Mouse (Mus musculus): Measurements from ENCODE around the gene Nae1. TPM values are rescaled to one million over a fixed set of nuclear protein-coding genes. Genes with fewer than 3 reads are reported as not detected.

Nae1 gene
- polyA plus RNA-seq, 1 experiment from 2014 or later, result 70.6 TPM

DNA sequence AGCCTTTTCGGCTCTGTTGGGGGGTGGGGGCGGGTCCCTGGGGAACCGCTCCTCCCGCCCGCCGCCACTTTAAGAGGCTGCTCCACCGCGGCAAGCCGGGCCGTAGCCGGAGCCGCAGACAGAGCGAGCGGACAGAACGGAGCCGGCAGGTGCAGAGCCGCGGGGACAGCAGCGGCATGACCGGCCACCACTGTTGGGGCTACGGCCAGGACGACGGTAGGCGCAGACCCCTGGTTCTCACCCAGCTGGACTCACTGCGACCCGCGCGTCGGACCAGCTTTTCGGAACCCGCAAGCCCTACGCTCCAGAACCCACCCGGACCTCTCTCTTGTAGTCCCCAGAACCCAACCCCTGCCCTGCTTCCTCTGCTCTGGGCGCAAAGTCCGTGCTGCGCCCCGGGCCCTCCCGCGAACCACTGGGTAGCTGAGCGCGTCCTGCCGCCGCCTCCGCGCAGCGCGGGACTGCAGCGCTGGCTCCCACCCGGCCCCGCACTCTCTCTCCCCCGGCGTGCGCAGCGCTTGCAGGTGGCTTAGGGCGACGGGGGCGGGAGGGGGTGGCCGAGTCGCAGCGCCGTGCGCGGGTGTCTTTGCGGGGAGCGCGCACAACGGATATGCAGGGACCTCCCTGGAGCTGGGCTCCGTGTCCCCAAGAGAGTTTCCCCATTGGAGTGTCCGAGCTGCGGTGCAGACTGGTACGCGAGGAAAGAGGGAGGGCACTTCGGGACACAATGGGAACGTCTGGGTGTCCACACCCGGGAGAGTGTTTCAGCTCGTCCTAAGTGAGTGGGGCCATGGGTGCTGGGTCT, 6.5 kb upstream of the Nae1 start:
- Histone ChIP-seq H3K36me3 (ENCODE audit: inconsistent target) (no peaks in the 10 kb centered on the region), H3K4me3 (ENCODE audit: inconsistent target) (no peak overlapping the region), H3K79me2 (ENCODE audit: inconsistent target) (no peaks in the 10 kb centered on the region), H3K27ac (no peak overlapping the region)
- WGBS (ENCODE audit: missing documents), result 3% methylated on average over 76 of the region's 76 CpGs

DNA sequence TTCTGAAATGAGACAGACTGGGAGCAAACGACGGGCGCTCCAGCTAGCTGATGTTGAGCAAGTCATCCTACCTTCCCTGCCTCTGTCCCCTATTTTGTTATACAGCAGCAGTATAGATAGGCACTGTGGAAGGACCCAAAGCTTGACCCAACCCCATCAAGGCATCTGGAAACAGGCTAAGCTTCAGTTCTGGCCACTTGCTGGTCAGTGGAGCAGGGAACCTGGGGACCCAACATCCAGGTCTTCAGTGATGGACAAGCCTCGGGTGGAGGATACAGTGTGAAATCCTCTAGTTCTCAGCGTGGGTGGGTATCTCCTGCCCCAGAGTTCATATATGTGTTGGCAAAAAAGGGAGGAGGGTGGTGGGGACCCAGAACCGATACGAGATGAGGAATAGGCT, 5.8 kb upstream of the Nae1 start:
- 82% methylated on average over 7 of the region's 7 CpGs for WGBS (ENCODE audit: missing documents)
- H3K27ac ChIP-seq, result no peak overlapping the region
- H3K4me3 ChIP-seq (ENCODE audit: inconsistent target), result no peak overlapping the region
- no peaks in the 10 kb centered on the region for H3K36me3 ChIP-seq (ENCODE audit: inconsistent target)
- H3K79me2 ChIP-seq (ENCODE audit: inconsistent target), result no peaks in the 10 kb centered on the region

DNA sequence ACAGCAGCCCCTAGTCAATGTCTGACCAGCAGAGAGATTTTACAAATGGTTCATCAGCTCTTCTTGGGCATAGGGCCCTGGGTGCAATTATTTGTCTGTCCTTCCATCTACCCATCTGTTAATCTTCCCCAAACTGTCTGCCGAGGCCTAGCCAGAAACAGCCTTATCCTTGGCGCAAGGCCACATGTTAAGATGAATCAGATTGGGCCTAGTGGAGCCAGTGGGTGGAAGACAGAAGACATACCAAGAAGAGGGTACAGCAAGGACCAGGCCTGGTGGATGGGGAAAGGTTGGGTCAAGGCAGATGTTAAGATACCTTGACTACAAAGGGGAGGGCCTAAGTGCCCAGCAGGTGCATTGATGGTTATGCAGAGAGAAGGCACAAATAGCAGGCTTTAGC, 5.1 kb upstream of the Nae1 start:
- Histone ChIP-seq H3K4me3 (ENCODE audit: inconsistent target) (no peak overlapping the region), H3K27ac (no peak overlapping the region), H3K79me2 (ENCODE audit: inconsistent target) (no peaks in the 10 kb centered on the region), H3K36me3 (ENCODE audit: inconsistent target) (no peaks in the 10 kb centered on the region)
- 93% methylated on average over 2 of the region's 2 CpGs for WGBS (ENCODE audit: missing documents)

DNA sequence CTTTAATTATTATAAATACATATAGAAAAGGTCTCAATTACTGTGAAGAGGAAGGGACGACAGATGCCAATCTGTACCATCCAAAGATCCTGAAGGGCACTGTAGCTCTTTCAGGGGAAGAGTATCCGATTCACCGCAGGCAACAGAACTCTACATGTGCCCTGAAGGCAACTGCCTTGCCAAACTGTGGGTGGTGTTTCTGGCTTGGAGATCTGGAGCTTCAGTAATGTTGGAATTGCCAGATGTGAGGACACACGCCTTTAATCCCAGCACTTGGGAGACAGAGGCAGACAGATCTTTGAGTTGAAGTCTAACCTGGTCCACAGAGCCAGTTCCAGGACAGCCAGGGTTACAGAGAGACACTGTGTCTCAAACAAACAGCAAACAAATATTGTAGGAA, 4.5 kb upstream of the Nae1 start:
- Histone ChIP-seq H3K27ac (no peak overlapping the region), H3K4me3 (ENCODE audit: inconsistent target) (no peak overlapping the region), H3K36me3 (ENCODE audit: inconsistent target) (no peaks in the 10 kb centered on the region), H3K79me2 (ENCODE audit: inconsistent target) (peaks cover 1% of the 10 kb centered on the region)
- 95% methylated on average over 4 of the region's 4 CpGs for WGBS (ENCODE audit: missing documents)

DNA sequence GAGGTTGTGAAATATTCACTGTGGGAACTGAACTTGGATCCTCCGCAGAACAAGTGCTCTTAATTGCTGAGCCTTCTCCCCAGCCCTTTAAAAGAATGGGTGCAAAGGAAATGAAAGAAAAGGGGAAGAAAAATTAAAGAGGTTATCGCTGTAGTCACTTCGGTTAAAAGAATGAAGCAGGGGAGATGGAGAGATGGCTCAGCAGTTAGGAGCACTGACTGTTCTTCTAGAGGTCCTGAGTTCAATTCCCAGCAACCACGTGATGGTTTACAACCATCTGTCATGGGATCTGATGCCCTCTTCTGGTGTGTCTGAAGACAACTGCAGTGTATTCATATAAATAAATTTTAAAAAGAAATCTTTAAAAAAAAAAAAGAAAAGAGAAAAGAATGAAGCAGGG, 1.6 kb upstream of the Nae1 start:
- Histone ChIP-seq H3K27ac (no peak overlapping the region), H3K36me3 (ENCODE audit: inconsistent target) (no peaks in the 10 kb centered on the region), H3K4me3 (ENCODE audit: inconsistent target) (peak overlapping the region; percentile 64; the same call in 1 of the 2 replicates), H3K79me2 (ENCODE audit: inconsistent target) (peaks cover 30% of the 10 kb centered on the region)
- WGBS (ENCODE audit: missing documents), result 50% methylated on average over 4 of the region's 4 CpGs

DNA sequence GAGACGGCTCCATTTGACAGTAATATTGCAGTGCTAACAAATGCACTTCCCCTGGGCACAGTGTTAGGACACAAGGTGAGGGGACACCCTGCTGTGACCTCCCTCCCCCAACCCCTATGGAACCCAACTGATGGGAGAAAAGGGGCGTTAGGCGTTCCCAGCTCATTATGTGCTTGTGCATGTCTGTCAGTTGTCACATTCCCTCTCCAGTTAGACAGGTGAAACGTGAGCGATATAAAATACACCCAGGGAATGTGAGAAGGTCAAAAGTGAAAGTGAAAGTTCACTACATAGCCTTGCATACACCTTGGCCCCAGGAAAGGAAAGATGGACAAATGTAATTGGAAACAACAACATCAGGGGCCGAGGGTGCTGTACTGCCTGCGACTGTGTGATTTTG, 941 bp upstream of the Nae1 start:
- Histone ChIP-seq H3K27ac (peak overlapping the region; percentile 62), H3K36me3 (ENCODE audit: inconsistent target) (no peaks in the 10 kb centered on the region), H3K4me3 (ENCODE audit: inconsistent target) (peak overlapping the region; percentile 64), H3K79me2 (ENCODE audit: inconsistent target) (peaks cover 34% of the 10 kb centered on the region)
- 7% methylated on average over 7 of the region's 7 CpGs for WGBS (ENCODE audit: missing documents)

DNA sequence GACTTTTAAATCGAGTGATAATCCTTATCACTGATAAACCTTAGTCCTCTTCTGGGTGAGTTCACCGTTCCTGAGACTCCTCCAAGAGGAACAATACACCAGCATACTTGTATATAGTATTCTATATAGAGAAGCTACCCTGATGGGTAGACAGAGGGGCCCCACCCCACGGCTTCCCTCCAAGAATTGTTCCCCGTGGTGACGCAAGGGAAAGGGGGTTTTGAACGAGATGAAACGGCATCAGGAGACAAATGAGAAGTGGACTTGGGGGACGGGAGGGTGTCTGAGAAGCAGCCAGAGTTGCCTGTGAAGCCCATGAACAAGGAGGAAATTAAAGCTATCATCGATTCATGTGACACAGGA, 323 bp upstream of the Nae1 start:
- Histone ChIP-seq H3K79me2 (ENCODE audit: inconsistent target) (peaks cover 34% of the 10 kb centered on the region), H3K4me3 (ENCODE audit: inconsistent target) (peak overlapping the region; percentile 64), H3K27ac (peak overlapping the region; percentile 62), H3K36me3 (ENCODE audit: inconsistent target) (peaks cover 6% of the 10 kb centered on the region)
- 0% methylated on average over 9 of the region's 9 CpGs for WGBS (ENCODE audit: missing documents)

DNA sequence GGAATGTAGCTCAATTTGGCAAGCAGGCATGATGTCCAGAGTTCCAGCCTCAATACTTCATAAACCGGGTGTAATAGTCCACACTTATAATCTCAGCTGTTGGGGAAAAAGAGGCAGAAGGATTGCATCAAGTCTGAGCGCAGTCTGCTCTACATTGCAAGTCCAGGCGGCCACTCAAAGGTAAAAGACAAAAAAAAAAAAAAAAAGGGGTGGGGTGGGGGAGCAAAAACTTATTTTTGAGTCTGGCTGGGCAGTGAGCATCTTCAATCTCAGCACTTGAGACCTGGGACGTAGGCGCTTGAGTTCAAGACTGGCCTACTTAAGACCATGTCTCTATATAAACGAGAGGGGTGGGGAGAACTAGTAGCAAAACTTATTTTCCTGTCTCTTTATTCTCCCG, 886 bp downstream of the Nae1 start:
- 42% methylated on average over 5 of the region's 7 CpGs for WGBS (ENCODE audit: missing documents)
- Histone ChIP-seq H3K79me2 (ENCODE audit: inconsistent target) (peaks cover 34% of the 10 kb centered on the region), H3K36me3 (ENCODE audit: inconsistent target) (peaks cover 15% of the 10 kb centered on the region), H3K27ac (no peak overlapping the region), H3K4me3 (ENCODE audit: inconsistent target) (peak overlapping the region; percentile 64)

DNA sequence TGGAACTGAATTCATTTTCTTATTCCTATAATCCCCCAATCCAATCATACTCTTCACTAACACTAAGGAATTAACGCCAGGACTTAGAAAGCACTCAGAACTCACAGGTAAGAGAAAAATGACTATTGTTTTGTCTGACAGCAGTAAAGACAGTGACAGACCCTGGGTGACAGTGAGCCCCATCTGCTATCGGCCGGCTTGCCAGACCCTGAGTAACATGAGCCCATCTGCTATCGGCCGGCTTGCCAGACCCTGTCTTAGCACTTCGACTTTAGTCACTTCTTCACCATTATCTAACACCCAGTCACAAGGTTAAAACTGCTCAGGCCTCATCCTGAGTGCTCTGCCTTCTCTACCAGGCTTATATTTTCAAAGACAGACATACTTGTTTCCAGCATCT, 4.8 kb downstream of the Nae1 start:
- Histone ChIP-seq H3K79me2 (ENCODE audit: inconsistent target) (peaks cover 34% of the 10 kb centered on the region), H3K27ac (no peak overlapping the region), H3K4me3 (ENCODE audit: inconsistent target) (no peak overlapping the region), H3K36me3 (ENCODE audit: inconsistent target) (peaks cover 29% of the 10 kb centered on the region)
- 97% methylated on average over 6 of the region's 6 CpGs for WGBS (ENCODE audit: missing documents)

DNA sequence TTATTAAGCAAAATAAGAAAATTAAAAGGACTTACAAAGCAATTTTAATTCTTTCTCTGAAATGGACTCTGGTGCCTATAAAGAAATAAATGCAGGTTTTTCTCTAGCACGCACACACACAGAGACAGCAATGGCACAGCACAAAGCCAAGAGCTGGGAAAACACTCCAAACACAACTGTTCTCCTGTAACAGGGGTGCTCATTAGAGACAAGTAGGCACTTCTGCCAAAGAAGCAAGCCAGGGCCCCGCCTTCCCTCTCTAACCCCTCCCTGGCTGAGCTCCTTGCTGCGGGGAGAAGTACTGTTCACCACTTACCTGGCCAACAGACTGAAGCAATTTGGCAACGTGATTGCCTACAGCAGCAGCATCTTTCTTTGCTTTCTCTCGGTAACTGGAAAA, 16.6 kb downstream of the Nae1 start:
- Histone ChIP-seq H3K36me3 (ENCODE audit: inconsistent target) (peaks cover 64% of the 10 kb centered on the region), H3K4me3 (ENCODE audit: inconsistent target) (no peak overlapping the region)

DNA sequence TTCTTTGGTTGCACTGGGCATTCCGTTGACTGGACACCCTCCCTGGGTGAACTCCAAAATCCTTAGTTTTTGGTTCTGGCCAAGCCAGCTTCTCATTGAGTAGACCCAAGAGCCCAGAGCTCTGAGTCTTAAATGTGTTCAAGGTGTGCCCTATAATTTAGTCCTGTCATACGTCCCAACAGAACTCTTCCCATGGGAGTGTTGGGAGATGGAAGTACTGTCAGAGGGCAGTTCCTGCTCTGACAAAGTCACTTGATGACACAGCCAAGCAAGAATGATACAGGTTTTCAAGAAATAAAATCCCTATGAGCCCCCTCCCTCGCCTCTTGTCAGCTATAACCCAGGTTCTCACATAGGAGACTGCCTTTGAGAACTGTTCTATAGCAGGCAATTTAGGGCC, 24.3 kb downstream of the Nae1 start:
- Histone ChIP-seq H3K27ac (no peak overlapping the region), H3K36me3 (ENCODE audit: inconsistent target) (peaks cover 16% of the 10 kb centered on the region; the same call in 1 of the 2 replicates), H3K4me3 (ENCODE audit: inconsistent target) (no peak overlapping the region), H3K79me2 (ENCODE audit: inconsistent target) (no peaks in the 10 kb centered on the region)
- 93% methylated on average over 3 of the region's 3 CpGs for WGBS (ENCODE audit: missing documents)

More for the DNA sequence above, 16.6 kb downstream of the Nae1 start:
- no peaks in the 10 kb centered on the region for H3K79me2 ChIP-seq (ENCODE audit: inconsistent target)
- WGBS (ENCODE audit: missing documents), result 86% methylated on average over 5 of the region's 5 CpGs
- H3K27ac ChIP-seq, result no peak overlapping the region

DNA sequence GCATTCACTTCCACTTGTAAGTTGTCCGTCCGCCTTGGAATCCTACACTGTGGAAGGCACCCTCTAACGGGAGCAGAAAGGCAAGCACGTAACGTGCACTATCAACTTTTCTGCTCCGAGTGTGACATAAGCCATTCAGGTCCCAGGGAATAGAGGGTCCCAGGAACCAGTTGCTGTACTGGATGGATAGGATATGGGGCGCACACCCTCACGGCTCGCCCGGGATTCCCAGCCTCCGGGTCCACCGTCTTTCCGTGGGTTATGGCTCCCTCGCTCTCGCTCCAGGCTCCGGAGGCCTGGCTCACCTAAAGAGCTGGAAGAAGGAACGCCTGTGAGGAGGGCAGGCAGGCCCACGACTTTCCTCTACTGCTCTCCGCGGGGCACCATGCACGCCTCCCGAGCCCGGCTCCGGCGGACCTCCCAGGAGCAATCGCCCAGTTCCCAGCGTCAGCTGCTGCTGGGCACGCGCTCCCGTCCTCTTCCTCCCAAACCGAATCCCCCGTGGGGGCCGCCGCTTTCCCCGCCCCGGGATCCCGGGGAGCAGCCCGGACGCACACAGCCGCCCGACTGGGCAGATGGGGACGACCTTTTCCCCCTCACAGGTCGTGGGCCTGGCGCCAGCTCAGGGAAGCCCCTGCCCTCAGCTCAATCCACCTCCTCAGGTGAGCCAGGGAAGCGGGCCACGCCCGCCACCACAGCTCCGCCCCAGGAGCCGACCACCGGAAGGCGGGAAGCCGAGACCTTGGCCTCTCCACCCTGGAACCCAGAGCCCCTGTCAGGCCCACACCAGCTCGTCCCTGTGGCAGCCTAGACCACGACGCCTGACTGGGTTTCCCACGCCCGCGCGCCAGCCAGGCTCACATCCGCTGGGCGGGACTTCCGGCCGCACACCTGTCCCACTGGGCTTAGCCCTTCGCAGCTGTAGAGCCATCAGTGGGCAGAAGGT, 25.1 kb downstream of the Nae1 start, which contains the start of gene Terb1:
Terb1 (minus strand) TSS at position 850 of the 946 bp plus-strand sequence.
- Histone ChIP-seq H3K36me3 (ENCODE audit: inconsistent target) (peaks cover 16% of the 10 kb centered on the region; the same call in 1 of the 2 replicates), H3K4me3 (ENCODE audit: inconsistent target) (no peak within 1 kb of the TSS), H3K27ac (no peak within 1 kb of the TSS), H3K79me2 (ENCODE audit: inconsistent target) (no peaks in the 10 kb centered on the region)
- WGBS (ENCODE audit: missing documents), result 13% methylated on average over 64 of the region's 64 CpGs

DNA sequence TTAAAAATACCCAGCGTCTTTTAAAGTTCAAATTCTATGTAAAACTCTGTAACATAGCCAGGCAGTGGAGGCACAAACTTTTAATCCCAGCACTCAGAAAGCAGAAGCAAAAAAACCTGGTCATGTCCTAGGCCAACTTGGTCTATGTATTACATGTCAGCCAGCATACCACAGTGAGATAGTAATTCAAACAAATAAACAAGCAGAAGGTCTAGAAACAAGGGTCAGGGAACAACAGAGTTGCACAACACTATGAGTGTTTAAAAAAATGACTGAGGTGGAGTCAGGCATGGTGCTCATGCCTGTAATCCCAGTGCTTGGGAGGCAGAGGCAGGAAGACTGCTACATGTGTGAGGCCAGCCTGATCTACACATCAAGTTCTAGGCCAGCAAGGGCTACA, 55.3 kb downstream of the Nae1 start:
- no peaks in the 10 kb centered on the region for H3K79me2 ChIP-seq (ENCODE audit: inconsistent target)
- H3K27ac ChIP-seq, result no peak overlapping the region
- no peak overlapping the region for H3K4me3 ChIP-seq (ENCODE audit: inconsistent target)
- 82% methylated on average over 1 of the region's 1 CpGs for WGBS (ENCODE audit: missing documents)
- H3K36me3 ChIP-seq (ENCODE audit: inconsistent target), result no peaks in the 10 kb centered on the region

DNA sequence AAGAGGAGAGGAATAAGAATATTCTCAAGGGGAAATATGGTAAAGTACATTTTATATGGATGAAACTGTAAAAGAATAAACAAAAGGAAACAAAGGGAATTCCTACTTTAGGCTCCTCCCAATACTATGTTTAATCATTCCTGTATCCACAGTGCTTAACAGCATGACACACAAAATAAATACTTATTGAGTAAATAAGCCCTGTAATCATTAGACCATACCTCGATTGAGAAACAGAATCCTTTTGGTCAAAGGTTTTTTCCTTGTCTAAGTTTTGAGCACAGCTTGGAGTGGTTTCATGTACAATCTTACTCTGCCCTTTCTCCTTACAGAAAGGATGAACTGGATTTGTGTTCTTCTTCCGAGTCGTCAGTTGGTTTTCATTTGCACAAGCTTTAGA, 62.0 kb downstream of the Nae1 start:
- WGBS (ENCODE audit: missing documents), result 82% methylated on average over 3 of the region's 3 CpGs
- H3K4me3 ChIP-seq (ENCODE audit: inconsistent target), result no peak overlapping the region
- H3K27ac ChIP-seq, result no peak overlapping the region
- H3K36me3 ChIP-seq (ENCODE audit: inconsistent target), result no peaks in the 10 kb centered on the region
- no peaks in the 10 kb centered on the region for H3K79me2 ChIP-seq (ENCODE audit: inconsistent target)

DNA sequence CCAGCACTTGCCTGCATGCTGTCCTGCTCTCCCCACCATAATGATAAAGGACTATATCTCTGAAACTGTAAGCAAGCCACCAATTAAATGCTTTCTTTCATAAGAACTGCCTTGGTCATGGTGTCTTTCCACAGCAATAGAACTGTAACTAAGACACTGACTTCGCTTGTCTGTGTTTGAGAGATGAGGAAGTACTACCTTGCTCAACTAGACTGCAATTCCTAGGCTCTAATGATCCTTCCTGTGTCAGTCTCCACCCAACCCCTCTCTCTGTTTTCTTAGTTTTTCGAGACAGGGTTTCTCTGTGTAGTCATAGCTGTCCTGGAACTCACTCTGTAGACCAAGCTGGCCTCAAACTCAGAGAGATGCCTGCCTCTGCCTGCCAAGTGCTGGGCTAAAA, 67.0 kb downstream of the Nae1 start:
- H3K27ac ChIP-seq, result no peak overlapping the region
- no peak overlapping the region for H3K4me3 ChIP-seq (ENCODE audit: inconsistent target)
- no peaks in the 10 kb centered on the region for H3K36me3 ChIP-seq (ENCODE audit: inconsistent target)
- WGBS (ENCODE audit: missing documents), result 36% methylated on average over 2 of the region's 2 CpGs
- no peaks in the 10 kb centered on the region for H3K79me2 ChIP-seq (ENCODE audit: inconsistent target)
